Mouse (Mus musculus) testis, adult 2 months (tissue): ENCODE results near the gene Nub1. TPM values are rescaled to one million over a fixed set of nuclear protein-coding genes. Genes with fewer than 3 reads are reported as not detected.
A peak's percentile ranks its signal among the peaks of the same experiment; 100 is the strongest.
"Not testable (repeated sequence)": the region's sequence is repeated elsewhere in the genome, so short reads cannot be mapped to it uniquely, and the experiment has no call there.

Source experiments
- H3K27ac ChIP-seq: fragments of 200-500 bp; 2 replicates; pipeline ENCODE4 v1.5.1; 2012; ENCODE audit warnings: low read depth, low read length; ENCODE audit not compliant: control insufficient read depth, insufficient read depth
- H3K27me3 ChIP-seq: fragments of 200-500 bp; 2 replicates; pipeline ENCODE4 v1.6.1; 2012; ENCODE audit warnings: mild to moderate bottlenecking, low read length, moderate library complexity; ENCODE audit not compliant: control insufficient read depth, insufficient read depth
- H3K36me3 ChIP-seq: fragments of 200-500 bp; 2 replicates; pipeline ENCODE4 v1.6.1; 2012; ENCODE audit warnings: mild to moderate bottlenecking, low read length; ENCODE audit not compliant: control insufficient read depth, insufficient read depth
- H3K4me1 ChIP-seq: fragments of 200-500 bp; 2 replicates; pipeline ENCODE4 v1.6.1; 2012; ENCODE audit warnings: low read length; ENCODE audit not compliant: control insufficient read depth, insufficient read depth
- H3K4me3 ChIP-seq: fragments of 200-500 bp; 2 replicates; pipeline ENCODE4 v1.5.1; 2012; ENCODE audit warnings: low read depth, mild to moderate bottlenecking, low read length, moderate library complexity, mixed read lengths; ENCODE audit not compliant: control insufficient read depth
- CTCF ChIP-seq: fragments of 200-500 bp; IDR thresholded peaks from 2 replicates; pipeline ENCODE4 v1.5.1; 2012; ENCODE audit warnings: low read depth, mild to moderate bottlenecking, inconsistent platforms, low read length, moderate library complexity; ENCODE audit not compliant: control insufficient read depth, insufficient read depth, insufficient replicate concordance
- POLR2A ChIP-seq: fragments of 200-500 bp; IDR thresholded peaks from 2 replicates; pipeline ENCODE4 v1.6.1; 2012; ENCODE audit warnings: low read depth, mild to moderate bottlenecking, inconsistent platforms, low read length, moderate library complexity; ENCODE audit not compliant: control insufficient read depth
- polyA plus RNA-seq: library from polyadenylated mRNA; depleted of rRNA; stranded (reverse); fragments of >200 nt; gene quantifications from 2 replicates; pipeline ENCODE4 v1.2.3, GENCODE M21; 2012

Gene Nub1
- polyA plus RNA-seq, 1 experiment: 46.5 TPM

- Histone ChIP-seq H3K4me1 (no peaks in the 10 kb centered on the region), H3K36me3 (no peaks in the 10 kb centered on the region), H3K4me3 (no peak overlapping the region), H3K27ac (no peak overlapping the region), H3K27me3 (no peaks in the 10 kb centered on the region)
- TF ChIP-seq POLR2A (no peak), CTCF (peak; percentile 32; the same call in 1 of the 2 replicates)
These were observed 11.1 kb upstream of the Nub1 start for GRCm38 (mm10) chr5:24674238-24674637.

GRCm38 (mm10) chr5:24681436-24681835, 3.9 kb upstream of the Nub1 start:
- TF ChIP-seq CTCF (no peak), POLR2A (no peak)
- Histone ChIP-seq H3K4me3 (no peak overlapping the region), H3K27ac (no peak overlapping the region), H3K36me3 (no peaks in the 10 kb centered on the region), H3K27me3 (no peaks in the 10 kb centered on the region), H3K4me1 (peaks cover 5% of the 10 kb centered on the region)

DNA sequence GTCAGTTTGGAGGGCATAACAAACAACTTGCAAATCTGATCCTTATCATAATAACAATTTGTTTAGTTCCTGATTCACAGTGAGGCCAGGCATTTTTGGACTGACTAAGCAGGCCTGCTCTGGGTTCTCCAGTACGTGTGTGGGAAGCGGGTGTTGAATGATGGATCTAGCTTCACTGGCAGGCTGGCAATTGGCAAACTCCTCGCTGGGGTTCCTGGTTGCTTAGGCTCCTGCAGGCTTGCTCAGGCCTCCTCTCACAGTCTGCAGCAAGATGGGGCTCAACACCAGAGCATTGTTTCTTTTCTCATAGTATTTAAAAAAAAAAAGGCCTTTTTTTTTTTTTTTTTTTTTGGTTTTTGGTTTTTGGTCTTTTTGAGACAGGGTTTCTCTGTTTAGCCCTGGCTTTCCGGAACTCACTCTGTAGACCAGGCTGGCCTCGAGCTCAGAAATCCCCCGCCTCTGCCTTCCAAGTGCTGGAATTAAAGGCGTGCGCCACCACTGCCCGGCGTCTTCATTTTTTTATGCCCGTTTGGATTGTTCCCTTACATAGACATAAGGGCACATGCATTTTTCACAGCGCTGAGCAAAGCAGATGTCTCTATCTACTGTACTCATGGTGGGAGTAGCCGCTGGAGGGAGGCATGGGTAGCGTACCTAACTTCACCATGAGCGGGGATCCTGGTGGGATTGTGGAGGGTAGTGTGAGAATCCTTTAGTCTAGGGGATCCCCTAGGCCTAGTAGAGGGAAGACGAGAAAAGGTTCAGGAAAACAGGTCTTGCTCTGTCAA, 560 bp upstream of the Nub1 start:
- Histone ChIP-seq H3K27me3 (no peaks in the 10 kb centered on the region), H3K36me3 (no peaks in the 10 kb centered on the region; the same call in none of the 2 replicates), H3K27ac (peak overlapping the region; percentile 83), H3K4me3 (peak overlapping the region; percentile 87), H3K4me1 (peaks cover 7% of the 10 kb centered on the region)
- no peak; the same call in 1 of the 2 replicates for TF ChIP-seq POLR2A
- no peak for TF ChIP-seq CTCF

DNA sequence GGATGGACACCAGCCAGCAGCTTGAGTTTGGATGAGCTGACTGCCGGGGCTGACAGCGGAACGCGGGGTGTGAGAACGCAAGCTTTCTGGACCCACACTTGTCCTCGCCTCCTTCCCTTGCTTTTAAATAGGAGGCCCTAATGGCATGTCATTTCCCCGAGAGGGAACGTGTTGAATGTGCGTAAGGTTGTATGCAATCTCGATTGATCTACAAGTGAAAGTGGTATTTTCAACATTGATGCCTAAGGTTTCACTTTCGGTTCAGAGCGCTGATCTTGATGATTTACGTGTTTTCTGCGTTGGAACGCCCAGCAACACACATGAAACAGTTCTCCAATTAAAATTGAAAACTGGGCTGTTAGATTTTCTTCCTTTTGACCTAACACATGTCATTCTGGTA, 844 bp downstream of the Nub1 start:
- H3K4me1 ChIP-seq: peaks cover 7% of the 10 kb centered on the region
- no peaks in the 10 kb centered on the region; the same call in none of the 2 replicates for H3K36me3 ChIP-seq
- peak overlapping the region; percentile 87 for H3K4me3 ChIP-seq
- TF ChIP-seq POLR2A: no peak
- no peak for TF ChIP-seq CTCF
- no peaks in the 10 kb centered on the region for H3K27me3 ChIP-seq
- peak overlapping the region; percentile 50; the same call in 1 of the 2 replicates for H3K27ac ChIP-seq

GRCm38 (mm10) chr5:24686671-24687420, 1.5 kb downstream of the Nub1 start:
- H3K36me3 ChIP-seq, H3K4me3 ChIP-seq, H3K27ac ChIP-seq, H3K4me1 ChIP-seq, H3K27me3 ChIP-seq: not testable (repeated sequence)

- TF ChIP-seq POLR2A: no peak
- no peak for TF ChIP-seq CTCF
- Histone ChIP-seq H3K4me3 (no peak overlapping the region), H3K4me1 (peaks cover 7% of the 10 kb centered on the region), H3K27ac (no peak overlapping the region; the same call in 1 of the 2 replicates), H3K36me3 (no peaks in the 10 kb centered on the region; the same call in none of the 2 replicates), H3K27me3 (no peaks in the 10 kb centered on the region)
These were observed 2.4 kb downstream of the Nub1 start for GRCm38 (mm10) chr5:24687696-24688095.

DNA sequence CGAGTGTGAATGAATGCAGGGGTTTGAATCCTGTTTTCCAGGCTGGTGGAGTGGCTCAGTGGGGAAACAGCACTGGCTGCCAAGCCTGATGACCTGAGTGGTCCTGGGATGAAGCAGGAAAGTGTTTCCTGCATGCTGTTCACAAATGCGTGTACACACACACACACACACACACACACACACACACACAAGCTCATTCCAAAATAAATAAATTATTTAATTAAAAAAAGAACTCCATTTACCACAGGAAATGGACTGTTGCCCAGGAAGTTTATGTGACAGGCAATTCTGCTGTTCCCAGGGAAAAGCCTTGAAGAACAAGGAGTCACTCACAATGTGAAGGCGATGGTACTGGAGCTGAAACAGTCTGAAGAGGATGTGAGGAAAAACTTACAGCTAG, 11.4 kb downstream of the Nub1 start:
- H3K4me3 ChIP-seq: no peak overlapping the region
- H3K36me3 ChIP-seq: peaks cover 4% of the 10 kb centered on the region
- no peaks in the 10 kb centered on the region for H3K27me3 ChIP-seq
- H3K4me1 ChIP-seq: no peaks in the 10 kb centered on the region
- TF ChIP-seq CTCF: no peak
- TF ChIP-seq POLR2A: no peak
- H3K27ac ChIP-seq: no peak overlapping the region

DNA sequence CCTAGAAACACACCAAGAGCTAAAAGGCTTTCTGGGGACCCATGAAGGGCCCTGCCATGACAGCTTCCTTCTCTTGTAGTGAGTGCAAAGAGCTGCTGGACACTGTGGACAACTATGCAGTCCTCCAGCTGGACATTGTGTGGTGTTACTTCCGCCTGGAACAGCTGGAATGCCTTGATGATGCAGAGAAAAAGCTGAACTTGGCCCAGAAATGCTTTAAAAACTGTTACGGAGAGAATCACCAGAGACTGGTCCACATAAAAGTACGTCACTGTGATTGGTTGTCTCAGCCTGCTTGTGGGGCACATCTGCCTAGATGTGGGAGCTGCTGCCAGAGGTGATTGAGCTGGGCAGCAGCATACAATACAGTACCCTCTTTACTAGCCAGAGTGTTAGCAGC, 15.9 kb downstream of the Nub1 start:
- TF ChIP-seq POLR2A: no peak
- Histone ChIP-seq H3K4me1 (no peaks in the 10 kb centered on the region), H3K4me3 (no peak overlapping the region), H3K27ac (no peak overlapping the region), H3K27me3 (no peaks in the 10 kb centered on the region), H3K36me3 (peaks cover 5% of the 10 kb centered on the region)
